Mouse (Mus musculus) kidney, adult 2 months (tissue): ENCODE measurements around the gene Vars2.

Experiments used
- CTCF ChIP-seq: fragments of 200-500 bp; conservative IDR thresholded peaks from 2 replicates; pipeline ENCODE4 v1.5.1; 2011; ENCODE audit warnings: low read depth, mild to moderate bottlenecking, control low read depth, low read length, moderate library complexity, mixed read lengths; ENCODE audit not compliant: insufficient read depth, insufficient read length
- POLR2A ChIP-seq: fragments of 200-500 bp; IDR thresholded peaks from one replicate; pipeline ENCODE4 v1.6.1; 2011; ENCODE audit warnings: low read depth, low read length, control low read depth

DNA sequence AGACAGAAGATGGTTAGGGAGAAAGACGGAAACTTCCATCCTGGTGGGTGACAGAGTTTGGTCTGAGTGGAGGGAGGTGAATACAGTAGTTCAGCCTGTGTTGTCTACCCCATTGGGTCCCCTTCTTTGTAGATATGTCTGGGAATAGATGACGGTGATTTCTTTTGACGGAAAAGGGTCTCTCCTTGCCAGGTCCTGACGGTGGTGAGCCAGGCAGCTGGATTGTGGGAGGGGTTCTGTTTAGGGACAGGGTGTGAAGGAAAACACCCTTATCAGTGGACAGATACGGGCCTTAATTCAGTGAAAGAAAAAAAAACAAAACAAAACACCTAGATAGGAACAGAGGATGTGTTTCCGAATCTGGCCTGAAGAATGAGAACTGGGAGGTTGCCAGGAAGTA lies 28.0 kb downstream of the Vars2 start:
- no peak for TF ChIP-seq CTCF
- no peak for TF ChIP-seq POLR2A
